Mouse (Mus musculus) kidney, adult 2 months (tissue): ENCODE data around the gene Cd151.

Experiments
- CTCF ChIP-seq: fragments of 200-500 bp; conservative IDR thresholded peaks from 2 replicates; pipeline ENCODE4 v1.5.1; 2011; ENCODE audit warnings: low read depth, mild to moderate bottlenecking, control low read depth, low read length, moderate library complexity, mixed read lengths; ENCODE audit not compliant: insufficient read depth, insufficient read length
- POLR2A ChIP-seq: fragments of 200-500 bp; IDR thresholded peaks from one replicate; pipeline ENCODE4 v1.6.1; 2011; ENCODE audit warnings: low read depth, low read length, control low read depth

GRCm38 (mm10) chr7:141433517-141434400 lies 33.4 kb upstream of the Cd151 start:
- no peak for TF ChIP-seq POLR2A
- no peak for TF ChIP-seq CTCF
